Mouse (Mus musculus) liver, postnatal 0 days (tissue): ENCODE measurements around the gene Asic1.

Experiments
- CTCF ChIP-seq: sonication (generic); IDR thresholded peaks from 2 replicates; pipeline ENCODE4 v1.5.1; 2016; ENCODE audit warnings: antibody characterized with exemption, low read depth
- EP300 ChIP-seq: IDR thresholded peaks from 2 replicates; pipeline ENCODE4 v1.6.1; 2016; ENCODE audit warnings: antibody characterized with exemption, low read depth, mild to moderate bottlenecking

- TF ChIP-seq CTCF (no peak), EP300 (no peak)
Observed at GRCm38 (mm10) chr15:99727525-99727924, 57.4 kb downstream of the Asic1 start.
